Mouse (Mus musculus): ENCODE results near the gene Ddn. TPM values are rescaled to one million over a fixed set of nuclear protein-coding genes. Genes with fewer than 3 reads are reported as not detected.

Gene Ddn
- polyA plus RNA-seq, 1 experiment from 2014 or later = 0.74 TPM

Other genes with a start within 250 kb of the Ddn start
- gene Ccnt1, start 238.6 kb downstream of the Ddn start, polyA plus RNA-seq (2014; fragmentation: Nextera tagmentation; extraction: Ambion mirVana) = 60.7 and 61.9 TPM in 2 replicates
- 0.44 TPM in 1 of 2 replicates, not detected in the other for gene 4930415O20Rik, start 238.5 kb downstream of the Ddn start, polyA plus RNA-seq (2014; fragmentation: Nextera tagmentation; extraction: Ambion mirVana)
- gene Adcy6, start 199.4 kb downstream of the Ddn start, polyA plus RNA-seq (2014; fragmentation: Nextera tagmentation; extraction: Ambion mirVana) = 9.3 and 10.6 TPM in 2 replicates
- gene Cacnb3, start 178.7 kb downstream of the Ddn start, polyA plus RNA-seq (2014; fragmentation: Nextera tagmentation; extraction: Ambion mirVana) = 35.5 and 39.5 TPM in 2 replicates
- gene Ddx23, start 146.6 kb downstream of the Ddn start, polyA plus RNA-seq (2014; fragmentation: Nextera tagmentation; extraction: Ambion mirVana) = 24.8 and 24.9 TPM in 2 replicates
- gene Rnd1, start 132.0 kb downstream of the Ddn start, polyA plus RNA-seq (2014; fragmentation: Nextera tagmentation; extraction: Ambion mirVana) = 6.1 and 6.3 TPM in 2 replicates
- gene Ccdc65, start 101.3 kb downstream of the Ddn start, polyA plus RNA-seq (2014; fragmentation: Nextera tagmentation; extraction: Ambion mirVana) = 0.71 and 1.4 TPM in 2 replicates
- gene Fkbp11, start 81.3 kb downstream of the Ddn start, polyA plus RNA-seq (2014; fragmentation: Nextera tagmentation; extraction: Ambion mirVana) = 10.3 and 10.5 TPM in 2 replicates
- 28.1 and 33.4 TPM in 2 replicates for gene Arf3, start 46.3 kb downstream of the Ddn start, polyA plus RNA-seq (2014; fragmentation: Nextera tagmentation; extraction: Ambion mirVana)
- 0.30 and 0.40 TPM in 2 replicates for gene Wnt10b, start 31.3 kb downstream of the Ddn start, polyA plus RNA-seq (2014; fragmentation: Nextera tagmentation; extraction: Ambion mirVana)
- gene Wnt1, start 19.6 kb downstream of the Ddn start, polyA plus RNA-seq (2014; fragmentation: Nextera tagmentation; extraction: Ambion mirVana) = 11.6 and 14.0 TPM in 2 replicates
- gene Prkag1, start 22.0 kb upstream of the Ddn start, polyA plus RNA-seq (2014; fragmentation: Nextera tagmentation; extraction: Ambion mirVana) = 69.7 and 81.4 TPM in 2 replicates
- gene Kmt2d, start 61.7 kb upstream of the Ddn start, polyA plus RNA-seq (2014; fragmentation: Nextera tagmentation; extraction: Ambion mirVana) = 13.2 and 13.3 TPM in 2 replicates
- 14.2 and 16.7 TPM in 2 replicates for gene Rhebl1, start 85.0 kb upstream of the Ddn start, polyA plus RNA-seq (2014; fragmentation: Nextera tagmentation; extraction: Ambion mirVana)
- gene Dhh, start 89.0 kb upstream of the Ddn start, polyA plus RNA-seq (2014; fragmentation: Nextera tagmentation; extraction: Ambion mirVana) = 0.27 and 0.40 TPM in 2 replicates
- 7.5 and 9.8 TPM in 2 replicates for gene Lmbr1l, start 108.7 kb upstream of the Ddn start, polyA plus RNA-seq (2014; fragmentation: Nextera tagmentation; extraction: Ambion mirVana)
- gene Tuba1b, start 125.1 kb upstream of the Ddn start, polyA plus RNA-seq (2014; fragmentation: Nextera tagmentation; extraction: Ambion mirVana) = 2,214 and 2,255 TPM in 2 replicates
- not detected in 2 replicates for gene Gm49450, start 144.1 kb upstream of the Ddn start, polyA plus RNA-seq (2014; fragmentation: Nextera tagmentation; extraction: Ambion mirVana)
- 7,669 and 8,043 TPM in 2 replicates for gene Tuba1a, start 144.2 kb upstream of the Ddn start, polyA plus RNA-seq (2014; fragmentation: Nextera tagmentation; extraction: Ambion mirVana)
- gene Tuba1c, start 220.4 kb upstream of the Ddn start, polyA plus RNA-seq (2014; fragmentation: Nextera tagmentation; extraction: Ambion mirVana) = 102 and 106 TPM in 2 replicates
- gene Prph, start 245.7 kb upstream of the Ddn start, polyA plus RNA-seq (2014; fragmentation: Nextera tagmentation; extraction: Ambion mirVana) = 3.6 and 4.8 TPM in 2 replicates